Mouse (Mus musculus) cortical plate, adult 2 months (tissue): ENCODE results near the gene Mrtfa.

ENCODE experiments used
- CTCF ChIP-seq: fragments of 200-500 bp; IDR thresholded peaks from 2 replicates; pipeline ENCODE4 v1.5.1; 2011; ENCODE audit warnings: mild to moderate bottlenecking, control low read depth, low read length; ENCODE audit not compliant: insufficient read depth; ENCODE audit errors: extremely low read depth
- POLR2A ChIP-seq: fragments of 200-500 bp; IDR thresholded peaks from 2 replicates; pipeline ENCODE4 v1.6.1; 2011; ENCODE audit warnings: mild to moderate bottlenecking, low read length, control low read depth; ENCODE audit not compliant: insufficient read depth; ENCODE audit errors: extremely low read depth

GRCm38 (mm10) chr15:81007339-81007738 is 183.2 kb downstream of the Mrtfa start:
- TF ChIP-seq CTCF, result no peak
- no peak for TF ChIP-seq POLR2A
